15 mouse cellular contexts compared by ENCODE assay signal in the genomic region with DNA sequence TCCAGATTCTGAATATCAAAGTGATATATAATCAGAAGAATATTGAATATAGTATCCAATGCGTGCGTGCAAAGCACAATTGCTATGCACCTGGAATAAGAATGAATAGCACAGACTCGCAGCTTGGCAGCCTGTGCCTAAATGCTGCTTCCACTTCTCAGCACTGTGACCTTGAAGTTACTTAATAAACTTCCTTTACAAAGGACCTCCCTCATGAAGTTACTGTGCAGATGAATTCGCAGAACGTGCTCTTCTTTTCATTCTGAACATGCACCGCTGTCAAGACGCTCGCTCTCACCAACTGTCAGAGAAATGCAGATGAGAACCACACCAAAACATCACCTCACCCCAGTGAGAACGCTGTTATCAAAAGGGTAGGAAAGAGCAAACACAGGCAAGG.
DNase-seq lines count a peak whose midpoint lies in the region; ATAC-seq lines count a peak whose summit lies in the region.
"Had no signal": no experiment of that assay in that cellular context is flagged by ENCODE, and none has a peak within 500 bp of the region (broad histone marks: within the 10 kb centered on the region; RNA-seq: fewer than 3 reads in every experiment).

No protein-coding gene starts in this region.

- no peak overlapping the region for H3K9ac ChIP-seq in forebrain, embryonic 12.5 days
- no peak overlapping the region for H3K9ac ChIP-seq in forebrain, embryonic 13.5 days
- no peak overlapping the region for H3K9ac ChIP-seq in kidney, embryonic 16.5 days (replicated peaks; ENCODE audit: low read length)
- H3K9ac ChIP-seq: intestine, embryonic 15.5 days had no signal

- no peaks in the 10 kb centered on the region for H3K9me3 ChIP-seq in forebrain, embryonic 12.5 days
- H3K9me3 ChIP-seq in forebrain, embryonic 13.5 days (replicated peaks), result no peaks in the 10 kb centered on the region
- no peaks in the 10 kb centered on the region for H3K9me3 ChIP-seq in kidney, embryonic 16.5 days (ENCODE audit: low read length)
- H3K9me3 ChIP-seq: intestine, embryonic 15.5 days had no signal

- 53% methylated on average over 9 of the region's 9 CpGs for WGBS in forebrain, embryonic 12.5 days
- WGBS in forebrain, embryonic 13.5 days, result 54% methylated on average over 9 of the region's 9 CpGs
- WGBS in kidney, embryonic 16.5 days, result 74% methylated on average over 9 of the region's 9 CpGs

- H3K27me3 ChIP-seq in forebrain, embryonic 12.5 days, result no peaks in the 10 kb centered on the region
- no peaks in the 10 kb centered on the region for H3K27me3 ChIP-seq in forebrain, embryonic 13.5 days
- no peaks in the 10 kb centered on the region for H3K27me3 ChIP-seq in kidney, embryonic 16.5 days (ENCODE audit: insufficient read depth, low read length)
- H3K27me3 ChIP-seq: intestine, embryonic 15.5 days had no signal

- no peak for ATAC-seq in forebrain, embryonic 12.5 days (ENCODE audit: low FRiP score)
- no peak for ATAC-seq in forebrain, embryonic 13.5 days
- ATAC-seq in kidney, embryonic 16.5 days (ENCODE audit: low FRiP score, low TSS enrichment), result no peak
- peak; percentile 24; the same call in 1 of the 2 replicates for ATAC-seq in megakaryocyte progenitor cell, adult 5-6 weeks (replicated peaks; ENCODE audit: poor library complexity)
- ATAC-seq: intestine, embryonic 15.5 days had no signal

- no peak overlapping the region for H3K4me3 ChIP-seq in forebrain, embryonic 12.5 days (replicated peaks)
- H3K4me3 ChIP-seq in forebrain, embryonic 13.5 days, result no peak overlapping the region
- H3K4me3 ChIP-seq in kidney, embryonic 16.5 days (ENCODE audit: low read length), result no peak overlapping the region
- H3K4me3 ChIP-seq: erythroblast, embryonic 14.5 days; intestine, embryonic 15.5 days had no signal

- peak; percentile 14 for DNase-seq in kidney, adult 18-20 months
- peak; percentile 26 for DNase-seq in thymus, postnatal 0 days (ENCODE audit: low spot score)
- DNase-seq in thymus, adult 18-20 months, result no peak
- DNase-seq in frontal cortex, postnatal 10 days (ENCODE audit: low spot score in 2 of 2), result no peak
- DNase-seq: cerebellum, adult 18-20 months; heart, postnatal 14 days; left cerebral cortex, postnatal 4 days; lung, adult 2 months had no signal

- H3K36me3 ChIP-seq in forebrain, embryonic 12.5 days (replicated peaks), result no peaks in the 10 kb centered on the region
- no peaks in the 10 kb centered on the region for H3K36me3 ChIP-seq in forebrain, embryonic 13.5 days (ENCODE audit: poor library complexity, severe bottlenecking)
- no peaks in the 10 kb centered on the region for H3K36me3 ChIP-seq in kidney, embryonic 16.5 days (ENCODE audit: insufficient read depth, low read length)
- H3K36me3 ChIP-seq: intestine, embryonic 15.5 days had no signal

- H3K4me2 ChIP-seq in forebrain, embryonic 12.5 days, result no peak overlapping the region
- H3K4me2 ChIP-seq in forebrain, embryonic 13.5 days, result no peak overlapping the region
- no peak overlapping the region for H3K4me2 ChIP-seq in kidney, embryonic 16.5 days (replicated peaks; ENCODE audit: low read depth, low read length)
- H3K4me2 ChIP-seq: intestine, embryonic 15.5 days; midbrain, embryonic 11.5 days had no signal

- 0 out of 2 replicates have a peak overlapping the region, but pooled peaks have one; percentile 13 for H3K27ac ChIP-seq in forebrain, embryonic 12.5 days
- no peak overlapping the region for H3K27ac ChIP-seq in forebrain, embryonic 13.5 days
- H3K27ac ChIP-seq in kidney, embryonic 16.5 days (ENCODE audit: low read length), result no peak overlapping the region
- H3K27ac ChIP-seq: intestine, embryonic 15.5 days had no signal

- H3K4me1 ChIP-seq in forebrain, embryonic 12.5 days, result peaks cover 12% of the 10 kb centered on the region
- peaks cover 25% of the 10 kb centered on the region for H3K4me1 ChIP-seq in forebrain, embryonic 13.5 days
- no peaks in the 10 kb centered on the region for H3K4me1 ChIP-seq in kidney, embryonic 16.5 days (ENCODE audit: insufficient read depth, low read length)
- H3K4me1 ChIP-seq: intestine, embryonic 15.5 days had no signal

Comparison
In these comparisons a context has a peak if more than half of its experiments do, and no peak if none do; other contexts are left out.
1. DNase-seq: peak in kidney, adult 18-20 months (single experiment) and thymus, postnatal 0 days (single experiment); none in thymus, adult 18-20 months (0 of 2) and frontal cortex, postnatal 10 days (0 of 2).